Mouse (Mus musculus): ENCODE results near the gene Vhl. TPM values are rescaled to one million over a fixed set of nuclear protein-coding genes. Genes with fewer than 3 reads are reported as not detected.
A peak's percentile ranks its signal among the peaks of the same experiment; 100 is the strongest.

Gene Vhl
- total RNA-seq, 2 experiments from 2014 or later = 41.5 to 43.0 TPM

DNA sequence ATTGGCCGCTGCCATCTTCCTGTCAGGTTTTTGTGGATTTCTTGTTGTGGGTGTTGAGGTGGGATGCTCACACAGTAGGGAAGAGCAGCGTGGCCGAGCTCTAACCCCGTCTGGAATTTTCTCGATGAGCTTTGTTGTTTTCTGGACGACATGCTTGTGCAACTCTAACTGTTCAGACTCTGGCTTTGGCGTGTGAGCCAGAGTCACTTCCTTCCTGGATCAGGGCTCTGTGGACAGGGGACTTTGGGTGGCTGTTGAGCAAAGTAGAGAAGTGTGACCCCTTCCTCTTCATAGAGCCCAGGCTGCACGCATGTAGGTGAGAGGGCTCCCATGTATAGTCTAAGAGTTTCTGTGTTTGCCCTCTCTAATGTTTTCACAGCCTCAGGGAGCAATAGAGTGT is 30.3 kb downstream of the Vhl start:
- no peak for DNase-seq (ENCODE audit: extremely low spot score in 1 of 2, low spot score in 2 of 2)
- no peak for TF ChIP-seq CTCF (IDR thresholded peaks at IDR 0.05)
- Histone ChIP-seq H3K27ac (peak overlapping the region; percentile 32), H3K4me3 (no peak overlapping the region)
- intact Hi-C loops (cut with DNase I) = no loop called here

DNA sequence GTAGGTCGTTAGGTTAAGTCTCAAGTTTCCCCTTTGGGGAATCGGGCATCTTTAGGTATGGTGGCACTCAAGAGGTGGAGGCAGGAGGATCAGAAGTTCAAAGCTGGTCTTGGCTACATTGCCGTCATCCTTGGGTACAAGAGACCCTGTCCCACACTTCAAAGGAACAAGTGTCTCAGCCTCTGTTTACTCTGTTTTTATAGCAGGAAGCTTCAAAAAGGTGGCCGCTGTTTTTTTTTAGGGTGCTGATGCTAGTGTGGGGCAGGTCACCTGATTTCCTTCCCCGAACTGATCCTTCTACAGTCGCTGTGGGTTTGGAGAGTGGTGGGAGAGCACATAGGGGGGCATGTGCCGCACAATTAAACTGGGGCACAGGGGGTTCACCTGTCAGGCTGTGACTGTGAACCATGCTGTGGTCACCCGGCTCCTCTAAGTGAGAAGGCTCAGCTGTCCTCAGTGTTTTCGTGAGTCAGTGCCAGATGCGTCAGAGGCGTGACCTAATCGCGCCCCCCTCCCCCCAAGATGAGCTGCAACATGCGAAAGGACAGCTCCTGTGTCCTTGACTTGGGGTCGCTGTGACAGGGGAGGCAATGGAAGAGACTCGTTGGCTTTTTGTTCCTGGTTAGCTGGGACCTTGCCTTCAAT is 31.1 kb downstream of the Vhl start:
- Histone ChIP-seq H3K4me3 (no peak overlapping the region), H3K27ac (peak overlapping the region; percentile 32; the same call in 1 of the 2 replicates)
- intact Hi-C loops (cut with DNase I) = no loop called here
- no peak for DNase-seq (ENCODE audit: extremely low spot score in 1 of 2, low spot score in 2 of 2)
- TF ChIP-seq CTCF (IDR thresholded peaks at IDR 0.05) = no peak

DNA sequence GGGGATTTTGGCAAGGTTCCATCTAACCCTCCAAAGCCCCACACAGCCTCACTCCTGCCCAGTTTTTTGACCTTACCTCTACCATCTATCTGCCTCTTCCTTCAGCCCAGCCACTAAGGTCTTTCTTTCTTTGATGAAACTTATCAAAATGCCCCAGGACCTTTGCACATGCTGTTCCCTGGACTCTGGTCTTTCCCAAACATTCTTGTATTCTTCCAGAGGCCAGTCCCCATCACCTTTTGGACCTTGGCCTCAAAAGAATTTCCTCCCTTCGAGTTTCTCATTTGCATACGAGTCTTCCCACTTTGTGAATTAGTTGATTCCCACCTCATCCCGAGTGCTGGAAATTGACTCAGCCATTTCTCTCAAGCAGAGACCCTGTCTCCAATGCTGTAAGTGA is 31.7 kb downstream of the Vhl start:
- Histone ChIP-seq H3K27ac (no peak overlapping the region), H3K4me3 (no peak overlapping the region)
- no peak for TF ChIP-seq CTCF (IDR thresholded peaks at IDR 0.05)
- intact Hi-C loops (cut with DNase I) = no loop called here
- no peak for DNase-seq (ENCODE audit: extremely low spot score in 1 of 2, low spot score in 2 of 2)

DNA sequence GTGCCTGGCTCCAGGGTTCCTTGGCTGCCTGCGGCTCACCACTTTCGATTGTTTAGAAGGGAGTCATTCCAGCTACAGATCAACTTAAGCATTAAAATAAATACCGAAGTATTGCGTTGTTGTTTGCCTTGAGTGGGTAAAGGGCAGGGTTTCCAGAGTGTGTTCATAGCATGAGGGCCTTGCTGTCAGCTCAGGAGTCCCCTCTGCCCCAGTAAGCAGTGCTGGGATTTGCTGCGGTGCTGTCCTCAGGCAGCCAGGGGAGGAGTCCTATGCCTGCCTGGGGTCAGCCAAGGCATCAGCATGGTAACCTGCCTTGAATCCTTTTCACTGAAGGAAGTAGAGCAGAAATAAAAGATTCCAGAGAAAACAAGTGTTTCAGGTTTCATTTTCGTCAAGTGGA is 33.1 kb downstream of the Vhl start:
- Histone ChIP-seq H3K4me3 (no peak overlapping the region), H3K27ac (peak overlapping the region; percentile 7; the same call in 1 of the 2 replicates)
- DNase-seq (ENCODE audit: extremely low spot score in 1 of 2, low spot score in 2 of 2) = no peak
- TF ChIP-seq CTCF (IDR thresholded peaks at IDR 0.05) = no peak
- intact Hi-C loops (cut with DNase I) = no loop called here

DNA sequence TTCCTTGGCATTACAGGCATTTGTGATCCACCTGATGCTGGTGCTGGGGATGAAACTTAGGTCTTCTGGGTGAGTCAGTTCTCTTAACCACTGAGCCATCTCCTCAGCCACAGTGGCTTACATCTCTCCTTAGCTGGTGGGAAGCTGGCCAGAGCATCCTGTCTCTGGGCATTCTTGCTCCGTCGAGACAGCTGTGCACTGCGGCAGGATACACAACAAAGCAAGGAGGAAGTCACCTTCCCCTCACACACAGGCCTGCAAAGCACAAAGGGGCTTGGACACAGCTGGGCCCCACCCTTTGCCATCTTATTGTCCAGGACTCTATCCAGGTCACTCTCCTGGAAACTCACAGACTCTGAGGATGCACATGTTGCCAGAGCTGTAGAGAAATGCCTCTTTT is 34.5 kb downstream of the Vhl start:
- Histone ChIP-seq H3K27ac (0 out of 2 replicates have a peak overlapping the region, but pooled peaks have one; percentile 44), H3K4me3 (no peak overlapping the region)
- intact Hi-C loops (cut with DNase I) = no loop called here
- no peak for TF ChIP-seq CTCF (IDR thresholded peaks at IDR 0.05)
- DNase-seq (ENCODE audit: extremely low spot score in 1 of 2, low spot score in 2 of 2) = no peak

DNA sequence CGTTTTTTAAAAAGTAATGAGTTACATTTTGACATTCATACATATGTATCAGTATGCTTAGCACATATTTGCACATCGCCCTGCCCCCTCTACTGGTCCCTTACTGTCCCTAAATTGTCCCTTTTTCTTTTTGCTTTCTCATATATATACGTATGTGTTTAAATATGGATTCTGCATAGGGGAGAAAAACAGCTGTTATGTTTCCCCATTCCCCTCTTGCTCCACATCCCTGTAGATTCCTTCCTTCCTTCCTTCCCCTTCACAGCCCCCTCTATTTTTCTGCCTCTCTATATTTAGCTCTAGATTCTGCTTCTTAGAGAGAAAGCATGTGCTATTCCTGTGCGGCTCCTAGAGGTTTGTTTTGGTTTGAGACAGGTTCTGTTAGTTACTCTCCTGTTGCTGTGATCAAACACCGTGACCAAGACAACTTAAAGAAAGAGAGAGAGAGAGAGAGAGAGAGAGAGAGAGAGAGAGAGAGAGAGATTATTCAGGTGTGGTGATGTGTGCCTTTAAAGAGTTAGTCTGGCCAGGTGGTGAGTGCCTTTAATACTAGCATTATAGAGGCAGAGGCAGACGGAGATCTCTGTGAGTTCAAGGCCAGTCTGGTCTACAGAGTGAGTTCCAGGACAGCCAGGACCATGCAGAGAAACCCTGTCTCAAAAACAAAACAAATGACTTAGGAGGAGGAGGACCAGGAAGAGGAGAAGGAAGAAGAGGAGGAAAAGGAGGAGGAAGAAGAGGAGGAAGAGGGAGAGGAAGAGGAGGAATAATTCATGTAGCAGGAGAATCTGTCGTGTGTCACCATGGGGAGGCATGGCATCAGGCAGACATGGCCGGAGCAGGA is 36.1 kb downstream of the Vhl start:
- no peak for DNase-seq (ENCODE audit: extremely low spot score in 1 of 2, low spot score in 2 of 2)

DNA sequence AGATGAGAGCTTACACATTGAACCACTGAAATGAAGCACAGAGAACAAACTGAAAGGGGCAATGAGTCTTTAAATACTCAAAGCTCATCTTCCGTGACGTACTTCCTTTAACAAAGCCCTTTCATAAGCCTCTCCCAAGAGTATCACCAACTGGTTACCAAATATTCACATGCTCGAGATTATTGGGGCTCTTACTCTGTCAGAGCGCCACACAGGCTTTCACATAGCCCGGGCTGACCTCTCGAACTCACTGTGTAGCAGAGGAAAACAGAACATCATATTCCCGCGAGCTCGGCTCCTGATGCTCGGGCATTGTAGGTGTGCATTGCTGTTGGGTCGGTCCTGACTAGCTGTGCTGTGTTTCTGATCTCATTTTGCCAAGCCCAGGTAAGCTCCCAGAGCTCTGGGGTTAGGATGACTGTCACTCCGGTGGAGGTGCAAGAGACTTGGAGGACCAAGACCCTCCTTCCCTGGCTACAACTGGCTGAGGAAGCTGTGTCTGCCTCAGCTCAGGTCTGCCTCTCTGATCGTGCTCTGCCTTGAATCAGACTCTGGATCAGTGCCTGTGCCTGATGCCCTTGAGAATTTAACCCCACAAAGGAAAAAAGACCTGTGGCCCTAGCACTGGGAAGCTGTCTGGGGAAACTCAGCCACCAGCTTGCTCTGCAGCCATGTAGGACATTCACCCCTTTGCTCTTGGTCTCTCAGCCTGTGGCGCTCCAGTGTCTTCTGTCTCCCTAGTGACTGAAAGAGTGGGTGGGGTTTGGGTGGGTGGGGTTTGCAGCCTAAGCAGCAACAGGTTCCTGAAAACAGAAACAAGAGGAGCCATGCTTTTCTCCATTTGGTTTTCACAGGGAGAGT is 37.0 kb downstream of the Vhl start:
- intact Hi-C loops (cut with DNase I) = no loop called here
- peak overlapping the region; percentile 61 for H3K27ac ChIP-seq
- DNase-seq (ENCODE audit: extremely low spot score in 1 of 2, low spot score in 2 of 2) = no peak
- no peak overlapping the region for H3K4me3 ChIP-seq
- TF ChIP-seq CTCF (IDR thresholded peaks at IDR 0.05) = no peak

More for the DNA sequence above, 36.1 kb downstream of the Vhl start:
- peak overlapping the region; percentile 65 for H3K27ac ChIP-seq
- H3K4me3 ChIP-seq = no peak overlapping the region
- intact Hi-C loops (cut with DNase I) = no loop called here
- TF ChIP-seq CTCF (IDR thresholded peaks at IDR 0.05) = no peak; the same call in 1 of the 2 replicates

DNA sequence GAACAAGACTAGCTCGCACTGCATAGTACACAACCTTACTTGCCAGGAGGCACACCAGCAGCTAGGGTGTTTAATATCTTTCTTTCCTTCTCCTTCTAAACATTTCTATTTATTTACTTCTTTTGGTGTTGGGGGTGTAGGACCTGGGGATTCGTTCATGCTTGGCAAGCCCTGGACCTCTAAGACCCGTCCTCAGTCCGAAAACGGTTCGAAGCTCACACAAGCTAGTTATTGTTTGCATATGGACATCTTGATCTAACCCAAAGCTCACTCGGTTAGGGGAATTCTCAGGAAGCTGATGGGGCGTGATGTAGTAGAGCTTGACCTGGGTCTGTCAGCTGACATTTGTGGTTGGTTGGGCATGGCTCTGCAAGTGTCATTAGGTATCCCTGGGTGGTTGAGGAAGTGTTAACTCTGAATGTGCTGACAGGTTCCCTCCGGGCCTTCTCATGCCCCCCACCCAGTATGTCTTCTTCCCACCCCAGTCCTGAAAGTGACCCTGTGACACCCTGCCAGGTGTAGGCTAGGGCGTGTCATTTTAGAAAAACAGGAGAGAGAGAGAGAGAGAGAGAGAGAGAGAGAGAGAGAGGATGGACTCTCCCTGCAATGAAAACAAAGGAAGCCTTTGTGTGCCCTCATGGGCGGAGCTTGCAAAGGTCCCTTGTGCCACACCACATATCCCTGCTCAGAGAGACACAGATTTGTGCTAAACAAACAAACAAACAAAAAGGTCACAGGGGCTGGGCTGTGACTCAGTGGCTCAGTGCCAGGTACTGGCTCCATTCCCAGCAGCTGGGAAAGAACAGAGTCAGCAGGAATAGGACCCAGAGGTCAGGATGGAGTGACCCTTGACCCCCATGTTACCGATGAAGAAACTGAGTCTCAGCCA is 37.8 kb downstream of the Vhl start:
- peak in 1 of 2 experiments; percentile 19 for DNase-seq (ENCODE audit: extremely low spot score in 1 of 2, low spot score in 2 of 2)
- Histone ChIP-seq H3K27ac (peak overlapping the region; percentile 61), H3K4me3 (no peak overlapping the region)
- intact Hi-C loops (cut with DNase I) = no loop called here
- no peak for TF ChIP-seq CTCF (IDR thresholded peaks at IDR 0.05)

DNA sequence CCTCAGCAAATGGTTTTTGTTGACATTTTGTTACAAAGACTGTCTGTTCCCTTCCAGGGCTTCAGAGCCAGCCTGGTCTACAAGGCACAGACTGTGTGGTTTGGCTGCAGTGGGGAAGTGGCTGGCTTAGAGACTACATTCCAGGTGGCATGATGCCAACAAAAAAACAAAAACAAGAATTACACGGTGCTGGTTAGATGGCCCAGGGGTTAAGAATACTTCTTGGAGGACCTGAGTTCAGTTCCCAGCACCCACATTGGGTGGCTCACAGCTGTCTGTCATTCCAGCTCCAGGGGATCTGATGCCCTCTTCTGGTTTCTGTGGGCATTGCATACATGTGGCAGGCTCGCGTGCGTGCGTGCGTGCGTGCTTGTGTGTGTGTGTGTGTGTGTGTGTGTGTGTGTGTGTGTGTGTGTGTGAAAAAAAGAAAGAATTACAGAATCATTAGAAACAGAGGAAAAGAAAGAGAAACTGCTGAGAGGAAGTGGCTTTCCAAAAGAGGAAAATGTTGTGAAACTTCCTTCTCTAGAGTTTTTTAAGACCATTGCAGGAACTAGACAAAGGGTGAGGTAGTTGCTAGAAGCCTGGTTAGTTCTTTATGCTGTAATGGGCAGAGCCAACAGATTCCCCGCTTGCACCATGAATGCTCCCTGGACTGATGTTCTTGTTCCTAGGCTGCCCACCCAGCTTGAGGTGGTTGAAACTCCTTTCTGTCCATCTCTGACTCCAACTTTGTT is 39.4 kb downstream of the Vhl start:
- no peak overlapping the region for H3K4me3 ChIP-seq
- TF ChIP-seq CTCF (IDR thresholded peaks at IDR 0.05) = no peak; the same call in none of the 2 replicates
- H3K27ac ChIP-seq = no peak overlapping the region
- DNase-seq (ENCODE audit: extremely low spot score in 1 of 2, low spot score in 2 of 2) = no peak
- intact Hi-C loops (cut with DNase I) = no loop called here

DNA sequence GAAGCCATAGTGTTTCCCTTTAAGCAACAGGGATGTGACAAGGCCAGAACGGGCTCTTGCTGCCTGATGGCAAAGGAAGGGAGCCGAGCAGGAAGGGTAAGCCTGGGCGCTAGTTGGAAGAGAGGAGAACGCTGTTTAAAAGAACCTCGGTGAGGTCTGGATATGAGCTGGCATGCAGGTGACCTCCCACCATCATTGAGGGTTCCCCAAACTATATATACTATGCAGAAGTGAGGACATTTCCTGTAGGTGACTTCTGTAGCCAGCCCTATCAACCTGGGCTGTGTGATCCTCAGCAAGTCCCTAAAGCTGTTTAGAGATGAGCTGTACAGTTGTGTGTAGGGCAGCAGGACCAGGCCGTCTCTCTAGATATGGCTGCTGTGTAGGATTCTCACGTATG is 40.5 kb downstream of the Vhl start:
- Histone ChIP-seq H3K4me3 (no peak overlapping the region), H3K27ac (no peak overlapping the region)
- no peak for TF ChIP-seq CTCF (IDR thresholded peaks at IDR 0.05)
- intact Hi-C loops (cut with DNase I) = no loop called here
- no peak for DNase-seq (ENCODE audit: extremely low spot score in 1 of 2, low spot score in 2 of 2)

Measured in left cerebral cortex, adult 2 months (tissue).